Mouse (Mus musculus) hindbrain, embryonic 15.5 days (tissue): ENCODE data around the gene Gpa33. TPM values are rescaled to one million over a fixed set of nuclear protein-coding genes. Genes with fewer than 3 reads are reported as not detected.
"Not testable (repeated sequence)": the region's sequence is repeated elsewhere in the genome, so short reads cannot be mapped to it uniquely, and the experiment has no call there.

Source experiments
- ATAC-seq: fragments of 200-750 bp; cut with Nextera tagmentation; 2 replicates; pipeline ENCODE4 v1.8.0; 2017; ENCODE audit warnings: low read depth, moderate number of reproducible peaks, moderate TSS enrichment; ENCODE audit not compliant: low FRiP score
- H3K27ac ChIP-seq: fragments of 300-500 bp; sonication (generic); replicated peaks from 2 replicates; pipeline ENCODE4 v1.5.1; 2015; ENCODE audit warnings: mild to moderate bottlenecking, inconsistent platforms
- H3K27me3 ChIP-seq: fragments of 300-500 bp; sonication (generic); 2 replicates; pipeline ENCODE4 v1.6.1; 2015; ENCODE audit warnings: control low read depth, inconsistent platforms
- H3K36me3 ChIP-seq: fragments of 300-500 bp; sonication (generic); 2 replicates; pipeline ENCODE4 v1.6.1; 2015; ENCODE audit warnings: control low read depth, inconsistent platforms
- H3K4me1 ChIP-seq: fragments of 300-500 bp; sonication (generic); replicated peaks from 2 replicates; pipeline ENCODE4 v1.6.1; 2015; ENCODE audit warnings: control low read depth, inconsistent platforms
- H3K4me2 ChIP-seq: fragments of 300-500 bp; sonication (generic); 2 replicates; pipeline ENCODE4 v1.6.1; 2015; ENCODE audit warnings: moderate library complexity, mild to moderate bottlenecking, inconsistent platforms
- H3K4me3 ChIP-seq: fragments of 300-500 bp; sonication (generic); 2 replicates; pipeline ENCODE4 v1.5.1; 2015; ENCODE audit warnings: mild to moderate bottlenecking, inconsistent platforms
- H3K9ac ChIP-seq: fragments of 300-500 bp; sonication (generic); 2 replicates; pipeline ENCODE4 v1.6.1; 2015; ENCODE audit warnings: inconsistent platforms
- H3K9me3 ChIP-seq: fragments of 300-500 bp; sonication (generic); 2 replicates; pipeline ENCODE4 v1.6.1; 2016; ENCODE audit warnings: control low read depth, inconsistent platforms
- WGBS: fragments of 180-500 bp; shearing (Covaris S2); methylation state at CpG from one replicate; pipeline ENCODE4 v1.1.7; 2015; 5-methylcytosine and 5-hydroxymethylcytosine counted together
- polyA plus RNA-seq: library from polyadenylated mRNA; unstranded; fragments of >200 nt; fragmentation: Nextera tagmentation; extraction: Ambion mirVana; gene quantifications from 2 replicates; pipeline ENCODE4 v1.2.1, GENCODE M21; 2015

Gene Gpa33
- polyA plus RNA-seq, 1 experiment from 2014 or later, result not detected

DNA sequence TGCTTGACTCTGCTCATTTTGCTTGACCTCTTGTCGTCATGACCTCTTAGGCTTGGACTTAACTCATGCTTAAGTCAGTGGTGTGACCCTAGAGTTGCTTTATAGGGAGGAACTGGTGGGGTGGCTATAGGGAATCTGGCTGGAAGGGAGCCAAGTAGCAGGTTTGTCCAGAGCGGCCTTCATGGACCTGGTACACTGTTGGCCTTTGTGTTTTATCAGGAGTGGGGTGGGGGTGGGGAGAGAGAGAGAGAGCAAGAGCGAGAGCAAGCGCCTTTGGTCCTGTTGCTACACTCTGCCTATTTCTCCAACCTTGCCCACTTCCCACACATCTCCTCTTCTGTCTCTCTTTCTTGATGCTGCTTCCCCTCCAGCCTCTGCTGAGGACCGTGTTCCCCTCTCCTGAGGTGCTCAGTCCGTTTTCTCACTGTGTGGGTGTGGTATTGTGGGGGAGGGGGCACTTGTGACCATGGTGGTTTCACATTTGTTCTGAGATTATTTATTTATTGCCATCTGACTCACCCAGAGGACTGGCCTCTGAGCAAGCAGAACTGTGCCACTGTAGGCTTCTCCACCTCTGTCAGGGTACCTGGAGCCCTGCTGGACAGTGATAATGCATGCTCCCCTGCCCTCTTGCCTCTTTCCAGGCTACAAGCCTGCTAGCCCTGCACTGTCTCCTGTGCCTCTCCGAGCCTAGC lies 7.4 kb downstream of the Gpa33 start:
- no peak overlapping the region for H3K27ac ChIP-seq
- WGBS, result 85% methylated on average over 7 of the region's 7 CpGs
- ATAC-seq, result no peak

DNA sequence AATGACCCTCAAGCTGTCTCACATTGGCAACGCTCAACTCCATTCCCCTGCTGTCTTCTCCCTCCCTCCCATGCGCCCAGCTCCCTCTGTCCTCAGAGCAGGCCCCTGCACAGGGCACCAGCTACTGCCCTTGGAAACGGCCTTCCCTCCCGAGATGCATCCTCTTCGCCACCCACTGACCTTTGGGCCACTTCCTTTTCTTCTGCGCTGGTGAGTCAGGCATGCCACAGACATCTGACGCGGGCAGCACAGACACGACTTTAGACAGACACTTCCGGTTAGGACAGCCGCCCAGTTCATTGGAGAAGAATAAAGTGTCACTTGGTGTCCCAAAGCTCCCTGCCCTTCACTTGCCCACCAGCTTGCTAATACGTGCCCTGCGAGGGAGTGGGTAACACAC lies 8.1 kb downstream of the Gpa33 start:
- no peak overlapping the region for H3K9ac ChIP-seq
- no peaks in the 10 kb centered on the region for H3K4me1 ChIP-seq
- H3K4me2 ChIP-seq, result no peak overlapping the region
- H3K27me3 ChIP-seq, result peaks cover 3% of the 10 kb centered on the region; the same call in 1 of the 2 replicates
- 65% methylated on average over 13 of the region's 13 CpGs for WGBS
- no peak for ATAC-seq
- H3K36me3 ChIP-seq, result no peaks in the 10 kb centered on the region
- H3K27ac ChIP-seq, result no peak overlapping the region
- no peaks in the 10 kb centered on the region for H3K9me3 ChIP-seq
- H3K4me3 ChIP-seq, result no peak overlapping the region

More for the DNA sequence above, 7.4 kb downstream of the Gpa33 start:
- H3K36me3 ChIP-seq, result no peaks in the 10 kb centered on the region
- H3K4me2 ChIP-seq, result no peak overlapping the region
- no peaks in the 10 kb centered on the region for H3K4me1 ChIP-seq
- no peak overlapping the region for H3K9ac ChIP-seq
- no peak overlapping the region for H3K4me3 ChIP-seq
- peaks cover 3% of the 10 kb centered on the region; the same call in 1 of the 2 replicates for H3K27me3 ChIP-seq
- no peaks in the 10 kb centered on the region for H3K9me3 ChIP-seq

DNA sequence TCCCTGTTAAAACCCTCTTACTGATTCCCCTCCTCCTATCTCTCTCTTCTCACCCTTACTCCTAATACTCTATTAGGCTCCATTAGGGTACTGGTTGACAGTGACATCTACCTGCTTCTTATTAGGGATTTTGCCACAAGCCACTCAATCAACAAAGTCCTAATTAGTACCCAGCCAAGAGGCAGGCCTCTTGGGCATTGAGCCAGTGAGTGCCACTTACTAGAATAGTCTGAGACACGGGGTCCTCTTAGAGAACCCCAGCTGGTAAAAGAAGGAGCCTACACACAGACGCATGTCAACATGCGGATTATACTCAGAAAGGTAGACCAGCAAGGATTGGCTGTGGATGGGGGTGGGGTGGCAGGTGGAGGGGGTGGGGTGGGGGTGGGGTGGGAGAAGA lies 9.1 kb downstream of the Gpa33 start:
- ATAC-seq, result no peak
- 59% methylated on average over 3 of the region's 3 CpGs for WGBS
- H3K4me1 ChIP-seq, result no peaks in the 10 kb centered on the region
- H3K4me3 ChIP-seq, result no peak overlapping the region
- H3K27me3 ChIP-seq, result peaks cover 3% of the 10 kb centered on the region; the same call in 1 of the 2 replicates
- H3K27ac ChIP-seq, result no peak overlapping the region
- H3K36me3 ChIP-seq, result no peaks in the 10 kb centered on the region
- no peak overlapping the region for H3K9ac ChIP-seq
- H3K4me2 ChIP-seq, result no peak overlapping the region
- no peaks in the 10 kb centered on the region for H3K9me3 ChIP-seq

DNA sequence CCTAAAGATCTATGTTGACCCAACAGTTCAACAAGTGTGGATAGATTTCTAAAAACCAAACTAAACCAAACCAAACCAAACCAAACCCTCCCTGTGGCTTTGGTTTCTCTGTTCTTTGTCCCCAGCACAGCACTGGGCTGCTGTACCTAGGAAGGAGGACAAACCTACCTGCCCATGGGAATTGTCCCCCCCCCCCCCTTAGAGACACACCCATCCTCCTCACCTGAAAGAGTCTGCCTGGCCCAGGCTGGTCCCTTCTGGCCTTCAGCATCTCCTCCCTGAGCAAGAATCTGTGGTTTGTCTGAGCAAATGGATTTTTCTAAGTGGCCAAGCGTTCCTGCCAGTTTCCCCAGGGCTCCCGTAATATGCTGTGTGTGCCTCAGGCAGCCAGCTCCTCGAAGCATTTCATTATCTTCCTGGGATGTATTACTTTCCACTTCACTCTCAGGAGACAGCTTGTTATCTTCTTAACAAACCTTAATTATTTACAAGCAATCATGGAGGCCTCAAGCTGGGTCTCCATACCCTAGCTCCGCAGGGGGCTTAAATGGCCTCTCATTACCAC lies 9.7 kb downstream of the Gpa33 start:
- Histone ChIP-seq H3K27ac (no peak overlapping the region), H3K4me2 (no peak overlapping the region), H3K4me3 (no peak overlapping the region), H3K36me3 (no peaks in the 10 kb centered on the region), H3K27me3 (peaks cover 3% of the 10 kb centered on the region; the same call in 1 of the 2 replicates), H3K9ac (no peak overlapping the region), H3K4me1 (no peaks in the 10 kb centered on the region), H3K9me3 (no peaks in the 10 kb centered on the region)
- peak; percentile 43; the same call in 1 of the 2 replicates for ATAC-seq
- WGBS, result 40% methylated on average over 4 of the region's 4 CpGs

DNA sequence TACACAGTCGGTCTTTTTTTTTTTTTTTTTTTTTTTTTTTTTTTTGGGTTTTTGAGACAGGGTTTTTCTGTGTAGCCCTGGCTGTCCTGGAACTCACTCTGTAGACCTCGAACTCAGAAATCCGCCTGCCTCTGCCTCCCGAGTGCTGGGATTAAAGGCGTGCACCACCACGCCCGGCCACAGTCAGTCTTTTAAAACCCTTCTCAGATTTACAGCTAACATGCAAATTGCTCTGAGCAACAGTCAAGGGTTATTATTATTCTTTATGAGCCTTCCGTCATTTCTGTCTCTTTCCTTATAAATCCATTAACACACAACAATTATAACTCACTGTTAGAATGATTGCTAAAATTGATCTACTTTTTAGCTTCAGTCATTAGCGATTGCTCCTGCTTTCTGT lies 11.8 kb downstream of the Gpa33 start:
- not testable (repeated sequence) for H3K4me3 ChIP-seq, H3K9ac ChIP-seq, H3K4me2 ChIP-seq, H3K4me1 ChIP-seq, ATAC-seq, H3K27me3 ChIP-seq, H3K36me3 ChIP-seq, H3K27ac ChIP-seq, H3K9me3 ChIP-seq
- WGBS, result 93% methylated on average over 9 of the region's 9 CpGs

DNA sequence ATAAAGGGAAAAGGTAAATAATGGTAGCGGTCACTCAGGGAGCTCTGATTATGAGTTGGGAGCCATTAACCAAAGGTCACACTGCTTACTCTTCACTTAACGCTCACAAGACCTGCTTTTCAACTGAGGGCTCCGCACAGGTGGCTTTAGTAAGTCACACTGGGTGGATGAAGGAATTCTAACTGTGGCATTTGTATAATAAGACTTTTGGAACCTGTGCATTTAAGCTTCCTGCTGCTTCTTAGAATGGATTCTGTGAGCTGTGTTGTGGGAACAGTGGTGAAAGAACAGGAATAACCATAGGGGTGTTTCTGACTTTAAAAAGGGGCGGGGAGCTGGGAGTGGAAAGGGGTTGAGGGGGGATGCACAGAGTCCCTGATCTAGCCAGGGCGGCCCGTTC lies 12.3 kb downstream of the Gpa33 start:
- WGBS, result 78% methylated on average over 6 of the region's 6 CpGs
- no peak overlapping the region for H3K4me2 ChIP-seq
- H3K36me3 ChIP-seq, result no peaks in the 10 kb centered on the region
- H3K9me3 ChIP-seq, result no peaks in the 10 kb centered on the region
- H3K9ac ChIP-seq, result no peak overlapping the region
- H3K4me1 ChIP-seq, result no peaks in the 10 kb centered on the region
- peaks cover 2% of the 10 kb centered on the region; the same call in 1 of the 2 replicates for H3K27me3 ChIP-seq
- ATAC-seq, result no peak
- H3K27ac ChIP-seq, result no peak overlapping the region
- H3K4me3 ChIP-seq, result no peak overlapping the region

DNA sequence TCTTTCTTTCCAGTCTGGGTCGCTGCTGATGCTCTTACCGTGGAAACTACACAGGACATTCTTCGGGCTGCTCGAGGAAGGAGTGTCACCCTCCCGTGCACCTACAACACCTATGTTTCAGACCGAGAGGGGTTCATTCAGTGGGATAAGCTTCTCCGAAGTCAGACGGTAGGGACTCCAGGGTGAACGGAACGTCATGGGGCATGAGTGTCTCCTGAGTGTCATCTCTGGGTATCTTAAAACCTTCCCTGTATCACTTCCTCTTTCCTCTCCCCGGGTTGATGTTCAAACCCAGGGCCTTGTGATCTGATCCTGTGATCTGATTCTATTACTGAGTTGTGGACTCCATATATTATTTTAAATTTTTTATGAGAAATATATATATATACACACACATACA lies 16.6 kb downstream of the Gpa33 start:
- ATAC-seq, result no peak
- no peaks in the 10 kb centered on the region for H3K9me3 ChIP-seq
- H3K4me1 ChIP-seq, result no peaks in the 10 kb centered on the region
- H3K36me3 ChIP-seq, result no peaks in the 10 kb centered on the region
- no peak overlapping the region for H3K4me2 ChIP-seq
- no peak overlapping the region for H3K4me3 ChIP-seq
- H3K9ac ChIP-seq, result no peak overlapping the region
- H3K27ac ChIP-seq, result no peak overlapping the region
- no peaks in the 10 kb centered on the region for H3K27me3 ChIP-seq
- WGBS, result 86% methylated on average over 11 of the region's 11 CpGs

DNA sequence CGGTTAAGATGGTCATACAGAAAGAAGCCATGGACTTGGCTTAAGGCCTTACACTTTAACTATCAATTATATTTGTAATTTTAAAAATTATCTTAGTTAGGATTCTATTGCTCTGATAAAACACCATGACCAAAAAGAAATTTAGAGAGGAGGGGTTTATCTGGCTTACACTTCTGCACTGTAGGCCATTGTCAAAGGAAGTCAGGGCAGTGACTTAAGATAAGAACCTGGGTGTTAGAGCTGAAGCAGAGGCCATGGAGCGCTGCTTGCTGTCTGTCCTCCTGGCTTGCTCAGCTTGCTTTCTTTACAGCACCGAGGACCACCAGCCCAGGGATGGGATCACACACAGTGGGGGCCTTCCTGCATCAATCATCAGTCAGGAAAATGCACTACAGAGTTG lies 17.6 kb downstream of the Gpa33 start:
- H3K36me3 ChIP-seq, result no peaks in the 10 kb centered on the region
- H3K4me1 ChIP-seq, result no peaks in the 10 kb centered on the region
- H3K4me2 ChIP-seq, result no peak overlapping the region
- H3K4me3 ChIP-seq, result no peak overlapping the region
- no peak for ATAC-seq
- no peaks in the 10 kb centered on the region for H3K27me3 ChIP-seq
- H3K9ac ChIP-seq, result no peak overlapping the region
- no peak overlapping the region for H3K27ac ChIP-seq
- WGBS, result 73% methylated on average over 3 of the region's 3 CpGs
- no peaks in the 10 kb centered on the region for H3K9me3 ChIP-seq

DNA sequence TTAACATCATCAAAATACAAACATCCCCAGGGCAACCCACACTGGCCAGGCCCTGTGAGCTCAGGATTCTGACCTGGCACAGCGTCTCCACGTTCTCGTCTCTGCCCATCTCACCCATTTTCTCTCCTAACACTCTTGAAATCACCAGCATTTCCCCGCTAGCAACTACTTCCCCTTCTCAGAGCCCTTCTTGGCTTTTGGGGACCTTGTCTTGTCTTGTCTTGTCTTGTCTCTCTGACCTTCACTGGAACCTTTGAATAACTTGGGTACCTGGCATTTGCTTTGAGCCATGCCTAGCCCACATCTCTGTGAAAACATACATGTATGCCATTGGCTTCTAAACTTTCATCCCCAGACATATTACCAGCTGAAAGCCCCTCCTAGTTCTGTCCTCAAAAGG lies 19.4 kb downstream of the Gpa33 start:
- Histone ChIP-seq H3K27ac (no peak overlapping the region), H3K36me3 (no peaks in the 10 kb centered on the region), H3K4me3 (no peak overlapping the region), H3K9ac (no peak overlapping the region), H3K9me3 (no peaks in the 10 kb centered on the region), H3K27me3 (peaks cover 2% of the 10 kb centered on the region; the same call in 1 of the 2 replicates), H3K4me2 (no peak overlapping the region), H3K4me1 (0 out of 2 replicates have a peak, but pooled peaks cover 2% of the 10 kb centered on the region)
- ATAC-seq, result no peak
- WGBS, result 87% methylated on average over 4 of the region's 4 CpGs

DNA sequence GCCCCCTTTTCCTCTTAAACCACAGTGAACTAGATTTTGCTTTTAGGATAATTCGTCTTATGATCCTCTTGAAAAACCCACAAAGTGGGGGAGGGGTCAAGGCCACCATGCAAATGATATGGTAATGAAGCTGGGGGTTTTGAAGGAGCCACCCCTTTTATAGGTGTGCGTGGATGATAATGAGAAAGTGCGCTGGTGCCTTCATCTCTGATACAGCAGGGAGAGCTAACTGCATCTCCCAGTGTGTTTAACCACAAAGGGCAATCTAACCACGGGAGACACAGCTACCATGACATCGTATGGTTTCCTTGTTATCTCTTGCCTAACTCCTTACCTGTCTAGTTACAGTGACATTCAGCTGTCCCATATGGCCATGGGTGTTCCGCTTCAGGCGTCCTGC lies 20.0 kb downstream of the Gpa33 start:
- H3K27ac ChIP-seq, result no peak overlapping the region
- 83% methylated on average over 7 of the region's 7 CpGs for WGBS
- no peaks in the 10 kb centered on the region for H3K36me3 ChIP-seq
- H3K9ac ChIP-seq, result no peak overlapping the region
- no peak for ATAC-seq
- 0 out of 2 replicates have a peak, but pooled peaks cover 2% of the 10 kb centered on the region for H3K4me1 ChIP-seq
- no peaks in the 10 kb centered on the region for H3K9me3 ChIP-seq
- H3K4me3 ChIP-seq, result no peak overlapping the region
- peaks cover 8% of the 10 kb centered on the region for H3K27me3 ChIP-seq
- H3K4me2 ChIP-seq, result no peak overlapping the region

DNA sequence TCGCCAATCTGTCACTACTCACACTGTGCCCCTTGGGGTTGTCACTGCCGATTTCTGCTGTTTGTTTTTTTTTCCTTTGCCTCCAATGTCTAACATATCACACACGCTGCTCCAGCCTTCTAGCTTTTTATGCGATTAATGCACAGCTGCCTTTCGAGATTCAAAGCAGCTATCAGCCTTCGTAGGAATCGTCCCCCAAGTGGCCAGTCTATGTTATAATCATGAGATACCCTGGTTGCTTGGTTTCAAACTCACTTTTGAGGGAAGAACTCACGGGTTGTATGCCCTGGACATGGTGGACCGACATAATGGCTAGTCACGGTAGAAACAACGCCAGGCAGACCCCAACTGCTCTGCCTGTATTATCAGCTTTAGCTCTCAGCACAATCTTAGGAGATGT lies 21.3 kb downstream of the Gpa33 start:
- Histone ChIP-seq H3K4me1 (0 out of 2 replicates have a peak, but pooled peaks cover 2% of the 10 kb centered on the region), H3K4me2 (no peak overlapping the region), H3K36me3 (no peaks in the 10 kb centered on the region), H3K4me3 (no peak overlapping the region), H3K27ac (no peak overlapping the region), H3K9ac (no peak overlapping the region), H3K27me3 (peaks cover 16% of the 10 kb centered on the region), H3K9me3 (no peaks in the 10 kb centered on the region)
- 45% methylated on average over 11 of the region's 11 CpGs for WGBS
- no peak for ATAC-seq

DNA sequence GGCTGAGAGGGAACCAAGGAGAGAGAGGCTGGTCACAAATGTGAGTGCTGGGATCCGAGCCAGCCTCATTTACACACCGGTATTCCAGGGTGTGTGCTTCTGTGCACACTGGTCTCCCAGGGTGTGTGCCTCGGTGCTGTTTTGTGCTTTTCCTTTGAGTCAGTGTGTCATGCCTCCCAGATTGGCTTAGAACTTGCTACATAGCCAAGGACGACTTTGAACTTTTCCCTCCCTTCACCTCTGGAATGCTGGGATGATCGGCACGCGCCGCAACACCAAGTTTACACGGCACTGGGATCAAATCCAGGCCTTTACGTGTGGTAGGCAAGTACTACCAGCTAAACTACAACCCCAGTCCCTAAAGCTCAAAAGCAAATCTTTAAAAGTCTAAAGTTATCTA lies 22.0 kb downstream of the Gpa33 start:
- Histone ChIP-seq H3K4me3 (no peak overlapping the region), H3K9ac (no peak overlapping the region), H3K27me3 (peaks cover 16% of the 10 kb centered on the region), H3K4me2 (no peak overlapping the region), H3K36me3 (no peaks in the 10 kb centered on the region), H3K27ac (no peak overlapping the region), H3K4me1 (0 out of 2 replicates have a peak, but pooled peaks cover 2% of the 10 kb centered on the region), H3K9me3 (no peaks in the 10 kb centered on the region)
- ATAC-seq, result no peak
- 92% methylated on average over 10 of the region's 10 CpGs for WGBS
